Mouse (Mus musculus) left cerebral cortex, adult 9 months (tissue): ENCODE data around the gene Etv3.
A peak's percentile ranks its signal among the peaks of the same experiment; 100 is the strongest.
"Not testable (repeated sequence)": the region's sequence is repeated elsewhere in the genome, so short reads cannot be mapped to it uniquely, and the experiment has no call there.

Experiments
- DNase-seq, 2 experiments: peaks; one replicate each; pipeline ENCODE4 v3.0.0; 2022; ENCODE audit warnings: low spot score in 2 of 2

Etv3 gene

DNA sequence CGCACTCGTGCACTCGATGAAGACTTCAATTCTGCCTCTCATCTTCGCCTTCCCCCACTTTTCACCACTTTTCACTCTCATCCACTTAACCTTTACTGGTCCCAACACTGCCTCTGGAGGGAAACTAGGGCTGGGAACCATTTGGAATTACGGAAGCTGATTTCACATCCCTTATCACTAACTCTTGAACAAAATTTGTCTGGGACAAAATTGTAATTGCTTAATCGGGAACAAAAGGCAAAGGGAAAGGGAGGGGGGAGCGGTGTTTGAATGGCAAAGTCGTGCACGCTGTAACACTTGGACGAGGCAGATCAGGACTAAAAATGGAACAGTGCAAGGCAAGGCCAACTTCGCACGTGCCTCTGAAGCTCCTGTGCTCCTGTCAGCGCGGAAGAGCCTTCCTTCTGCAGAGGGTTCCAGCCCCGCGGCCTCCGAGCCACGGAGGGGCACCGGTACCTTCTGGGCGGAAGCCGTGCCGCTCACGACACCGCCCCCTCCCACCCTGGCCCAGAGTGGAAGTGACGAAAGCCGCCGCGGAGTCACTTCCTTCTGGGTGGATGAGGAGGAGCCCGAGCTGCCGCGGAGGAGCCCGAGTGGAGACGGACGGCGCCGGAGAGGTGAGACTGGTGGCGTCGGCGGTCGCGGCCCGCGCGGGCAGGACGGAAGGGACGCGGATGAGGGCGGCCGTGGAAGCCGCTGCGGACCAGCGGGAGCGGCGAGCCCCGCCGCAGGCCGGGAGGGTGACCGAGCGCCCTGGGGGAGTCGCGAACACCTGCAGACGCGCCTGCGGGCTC lies at the start of gene Etv3:
Gene Etv3, plus strand, starts transcription at position 365 of the 794 bp plus-strand sequence.
- DNase-seq = peak; percentile 70 to 84

- not testable (repeated sequence) for DNase-seq
Measured at GRCm38 (mm10) chr3:87477948-87478347, 47.3 kb upstream of the Etv3 start.

GRCm38 (mm10) chr3:87478596-87478995 lies 46.6 kb upstream of the Etv3 start:
- not testable (repeated sequence) for DNase-seq

- DNase-seq = not testable (repeated sequence)
Measured at GRCm38 (mm10) chr3:87479230-87479629, 46.0 kb upstream of the Etv3 start.

DNA sequence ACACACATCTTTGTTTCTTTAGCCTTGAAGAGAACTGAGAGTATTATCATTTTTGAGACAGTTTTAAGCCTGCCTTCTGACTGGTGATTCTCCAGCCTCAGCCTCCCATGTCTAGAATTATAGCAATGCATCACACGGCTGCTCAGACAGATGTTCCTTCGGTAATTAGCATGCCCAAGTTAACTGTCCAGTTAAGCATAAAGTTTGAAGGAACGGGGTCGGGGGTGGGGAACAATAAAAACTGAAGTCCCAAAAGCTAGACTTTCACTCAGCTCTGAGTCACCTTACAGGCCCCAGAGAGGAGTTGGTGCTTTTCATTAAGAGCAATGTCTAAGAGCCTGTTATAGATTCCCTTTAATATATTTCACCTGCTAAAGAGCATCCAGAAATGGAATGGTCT lies 37.8 kb upstream of the Etv3 start:
- DNase-seq = no peak

DNA sequence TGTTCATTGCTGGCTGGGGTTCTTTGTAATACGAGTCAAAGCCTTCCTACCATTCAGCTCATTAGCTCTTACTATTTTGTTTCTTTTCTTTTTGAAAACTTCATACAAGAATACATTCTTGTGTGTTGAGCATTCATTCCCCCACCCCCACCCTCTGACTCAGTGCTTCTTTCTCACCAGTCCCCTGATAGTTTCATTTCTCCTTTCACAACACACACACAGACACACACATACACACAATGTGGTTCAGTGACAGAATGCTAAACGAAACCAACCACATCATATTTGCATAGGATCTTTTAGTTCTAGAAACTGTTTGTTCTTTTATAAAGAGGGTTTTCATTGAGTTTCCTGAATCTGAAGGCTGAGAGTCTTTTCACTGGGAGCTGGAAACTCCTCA lies 37.3 kb upstream of the Etv3 start:
- no peak for DNase-seq

GRCm38 (mm10) chr3:87498266-87498665 lies 26.9 kb upstream of the Etv3 start:
- no peak for DNase-seq

GRCm38 (mm10) chr3:87499072-87499471 lies 26.1 kb upstream of the Etv3 start:
- DNase-seq = peak in 1 of 2 experiments; percentile 80

- peak in 1 of 2 experiments; percentile 28 for DNase-seq
Measured at GRCm38 (mm10) chr3:87500088-87501055, 24.8 kb upstream of the Etv3 start.

DNA sequence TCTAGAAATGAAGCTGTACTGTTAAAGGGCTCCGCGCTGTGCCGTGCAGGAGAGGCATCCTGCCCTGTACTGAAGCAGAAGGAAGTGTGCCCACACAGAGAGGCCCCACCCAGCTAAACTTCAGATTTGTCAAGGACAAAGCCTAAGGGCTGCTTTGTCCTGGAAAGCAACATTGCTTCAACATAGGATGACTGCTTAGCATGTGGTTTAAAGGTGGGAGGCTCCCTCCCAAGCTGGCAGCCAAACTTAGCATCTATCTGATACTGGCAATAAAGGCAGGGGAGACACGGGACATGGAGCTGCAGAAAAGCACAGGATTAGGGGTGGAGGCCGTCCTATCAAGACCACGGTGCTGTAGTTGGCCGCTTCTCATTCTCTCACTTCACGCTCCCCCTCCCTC lies 24.1 kb upstream of the Etv3 start:
- DNase-seq = no peak

DNA sequence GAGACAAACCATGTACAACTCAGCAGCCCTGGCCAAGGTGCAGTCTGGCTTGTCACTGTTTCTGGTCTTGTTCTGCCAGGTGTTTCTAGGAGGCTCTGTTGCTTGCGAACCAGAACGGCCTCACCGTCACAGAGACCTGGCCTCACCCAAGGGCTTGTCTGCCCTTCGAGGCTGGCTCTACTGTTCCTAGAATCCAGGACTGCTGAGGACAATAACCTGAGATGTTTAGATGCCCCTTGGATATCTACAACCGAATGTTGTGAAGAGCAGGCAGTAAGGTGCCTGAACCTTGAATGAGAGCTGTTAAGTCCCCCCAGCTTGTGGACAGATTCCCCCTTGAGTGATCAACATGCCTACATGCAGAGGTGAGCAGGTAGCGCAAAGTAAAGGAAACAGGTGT lies 22.4 kb upstream of the Etv3 start:
- no peak for DNase-seq

GRCm38 (mm10) chr3:87504330-87504729 lies 20.9 kb upstream of the Etv3 start:
- DNase-seq = peak in 1 of 2 experiments; percentile 43

GRCm38 (mm10) chr3:87504749-87505425 lies 20.3 kb upstream of the Etv3 start:
- no peak for DNase-seq

DNA sequence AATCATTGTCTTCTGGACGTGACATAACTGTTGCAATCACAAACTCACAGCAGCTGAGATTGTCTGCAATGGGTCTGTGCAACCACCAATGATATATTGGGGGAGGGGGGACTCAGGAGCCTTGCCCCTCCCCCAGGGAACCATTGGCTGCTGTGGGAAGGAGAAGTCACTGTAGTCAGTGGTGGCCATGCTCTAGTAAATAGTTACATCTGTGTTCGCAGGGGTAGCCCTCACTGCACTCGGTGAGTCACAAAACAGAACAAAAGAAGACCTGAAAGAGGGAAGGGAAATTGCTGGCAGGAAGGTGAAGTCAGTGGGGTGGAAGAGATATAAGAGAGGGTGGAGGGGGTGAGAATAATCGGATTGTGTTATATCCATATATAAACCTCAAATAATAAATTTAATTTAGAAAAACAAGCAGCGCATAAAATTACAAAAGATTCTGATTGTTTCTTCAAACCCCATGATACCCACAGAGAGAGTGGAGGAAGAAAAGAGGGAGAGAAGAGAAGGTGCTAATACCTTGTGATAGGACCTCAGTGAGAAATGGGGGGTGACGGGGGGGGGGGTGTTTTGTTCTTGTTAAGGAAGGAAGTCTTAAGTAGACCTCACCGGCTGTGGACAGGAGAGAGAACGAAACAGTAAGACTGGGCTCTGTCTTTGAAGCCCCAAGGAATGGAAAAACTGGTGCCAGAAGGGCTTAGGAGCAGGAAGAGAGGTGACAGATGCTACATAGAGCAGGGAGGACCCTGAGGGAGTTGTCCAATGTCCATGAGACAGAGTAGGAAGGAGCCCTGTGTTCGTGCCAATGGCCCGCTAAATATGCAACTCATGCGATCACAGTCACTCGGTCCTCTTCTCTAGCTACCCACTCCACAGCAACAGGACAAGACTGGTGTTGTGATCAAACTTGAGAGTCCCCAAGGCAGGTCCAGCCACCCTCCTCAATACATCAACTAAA lies 18.5 kb upstream of the Etv3 start:
- no peak for DNase-seq

- DNase-seq = peak in 1 of 2 experiments; percentile 90
Measured at GRCm38 (mm10) chr3:87508205-87508901, 16.9 kb upstream of the Etv3 start.

GRCm38 (mm10) chr3:87509061-87509460 lies 16.1 kb upstream of the Etv3 start:
- no peak for DNase-seq

DNA sequence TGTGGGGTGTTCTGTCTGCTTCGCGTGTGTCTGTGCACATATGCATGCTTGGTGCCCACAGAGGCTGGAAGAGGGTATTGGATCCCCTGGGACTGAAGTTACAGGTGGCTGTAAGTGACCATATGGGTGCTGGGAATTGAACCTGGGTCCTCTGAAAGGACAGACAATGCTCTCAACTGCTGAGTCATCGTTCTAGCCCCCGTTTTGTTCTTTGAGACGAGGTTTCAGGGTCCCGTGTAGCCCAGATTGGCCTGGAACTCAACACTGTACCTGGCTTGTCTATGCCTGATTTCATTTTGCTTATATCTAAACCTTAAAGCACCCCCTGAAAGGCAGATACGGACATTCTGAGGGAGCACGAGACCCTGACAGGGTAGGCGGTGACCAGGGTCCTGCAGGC lies 14.4 kb upstream of the Etv3 start:
- no peak for DNase-seq

GRCm38 (mm10) chr3:87511971-87512765 lies 13.0 kb upstream of the Etv3 start:
- DNase-seq = no peak

- no peak for DNase-seq
Measured at GRCm38 (mm10) chr3:87515567-87516081, 9.6 kb upstream of the Etv3 start.
